Mouse (Mus musculus): Measurements from ENCODE around the gene Gm33815. TPM values are rescaled to one million over a fixed set of nuclear protein-coding genes. Genes with fewer than 3 reads are reported as not detected.
"Not testable (repeated sequence)": the region's sequence is repeated elsewhere in the genome, so short reads cannot be mapped to it uniquely, and the experiment has no call there.

Gm33815 gene
- not detected in 2 replicates for polyA plus RNA-seq (2014; fragmentation: Nextera tagmentation; extraction: Ambion mirVana)

GRCm38 (mm10) chrY:69320832-69321231, at the start of gene Gm33815:
TSS of gene Gm33815 (plus strand) at chrY:69321132.
- not testable (repeated sequence) for H3K9ac ChIP-seq (ENCODE audit: low read depth, low read length); H3K27ac ChIP-seq (ENCODE audit: low read depth, low read length); H3K4me3 ChIP-seq (ENCODE audit: low read depth, low read length); H3K27me3 ChIP-seq (replicated peaks; ENCODE audit: control insufficient read depth, insufficient read depth, low read length); H3K9me3 ChIP-seq (ENCODE audit: control insufficient read depth, low read length); H3K36me3 ChIP-seq (ENCODE audit: control insufficient read depth, insufficient read depth, low read length); DNase-seq (ENCODE audit: low spot score); H3K4me2 ChIP-seq; H3K4me1 ChIP-seq (replicated peaks; ENCODE audit: control insufficient read depth, insufficient read depth, low read length); ATAC-seq (replicated peaks; ENCODE audit: low FRiP score)
- no CpG with 5 or more reads among the region's 1 CpGs for WGBS
